Mouse (Mus musculus): ENCODE data around the gene Eif5. TPM values are rescaled to one million over a fixed set of nuclear protein-coding genes. Genes with fewer than 3 reads are reported as not detected.

Gene Eif5
- polyA plus RNA-seq, 1 experiment from 2014 or later: 520 TPM

DNA sequence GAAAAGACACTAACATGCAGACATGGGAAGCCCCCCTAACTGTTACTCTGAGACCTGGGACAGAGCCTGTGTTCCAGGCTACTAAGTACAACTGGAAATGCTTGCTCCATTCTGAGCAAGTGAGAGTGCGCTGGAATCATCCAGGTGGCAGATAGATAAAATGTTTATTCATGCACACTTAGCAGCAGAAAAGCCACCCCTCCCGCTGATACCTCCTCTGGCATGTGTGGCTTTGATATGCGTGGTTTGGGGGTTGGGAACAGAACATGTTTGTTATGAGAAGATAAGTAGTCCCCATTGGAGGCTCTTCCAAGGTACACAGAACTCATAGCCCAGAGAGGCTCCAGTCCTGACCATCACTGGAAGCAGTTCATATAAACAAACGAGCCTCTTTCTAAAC lies 19.9 kb upstream of the Eif5 start:
- WGBS (ENCODE audit: insufficient replicate concordance): 43% methylated on average over 4 of the region's 4 CpGs
- H3K4me1 ChIP-seq (ENCODE audit: insufficient read depth): peaks cover 35% of the 10 kb centered on the region
- H3K4me3 ChIP-seq (ENCODE audit: low read depth, low read length): no peak overlapping the region
- ATAC-seq (peak; percentile 91), DNase-seq (peak; percentile 74)
- H3K4me2 ChIP-seq (ENCODE audit: low read depth, low read length): peak overlapping the region; percentile 41
- peak; percentile 100 for TF ChIP-seq EP300 (IDR thresholded peaks at IDR 0.05; ENCODE audit: low read depth)
- TF ChIP-seq CTCF (IDR thresholded peaks at IDR 0.05; ENCODE audit: low read depth): no peak
- no peaks in the 10 kb centered on the region for H3K27me3 ChIP-seq (ENCODE audit: insufficient read depth, low read length)
- peak overlapping the region; percentile 47 for H3K9ac ChIP-seq (replicated peaks)
- peak overlapping the region; percentile 91 for H3K27ac ChIP-seq (ENCODE audit: low read depth)
- H3K36me3 ChIP-seq (replicated peaks; ENCODE audit: insufficient read depth, low read length): no peaks in the 10 kb centered on the region
- H3K9me3 ChIP-seq (ENCODE audit: low read length): peaks cover 4% of the 10 kb centered on the region; the same call in 1 of the 2 replicates

DNA sequence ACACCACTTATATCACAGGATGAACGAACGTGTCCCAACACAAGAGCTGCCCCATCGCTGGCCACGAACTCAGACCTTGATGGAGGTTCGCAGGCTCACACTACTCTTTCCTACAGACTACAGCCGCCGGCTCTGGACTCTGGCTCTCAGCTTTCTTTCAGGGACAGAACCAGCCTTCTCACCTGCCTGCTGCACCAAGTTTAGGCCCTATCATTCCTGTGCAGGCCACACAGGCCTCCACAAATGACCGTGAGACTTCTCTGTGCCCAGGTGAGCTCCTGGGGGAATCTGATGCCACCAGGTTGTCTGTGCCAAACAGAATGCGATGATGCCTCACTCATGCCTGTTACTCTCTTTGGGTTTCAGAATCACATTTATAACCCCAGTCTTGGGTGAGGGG lies 19.4 kb upstream of the Eif5 start:
- peak overlapping the region; percentile 49 for H3K9ac ChIP-seq (replicated peaks)
- TF ChIP-seq EP300 (IDR thresholded peaks at IDR 0.05; ENCODE audit: low read depth): no peak
- no peak for TF ChIP-seq CTCF (IDR thresholded peaks at IDR 0.05; ENCODE audit: low read depth)
- no peaks in the 10 kb centered on the region for H3K27me3 ChIP-seq (ENCODE audit: insufficient read depth, low read length)
- H3K27ac ChIP-seq (ENCODE audit: low read depth): peak overlapping the region; percentile 91
- WGBS (ENCODE audit: insufficient replicate concordance): 67% methylated on average over 9 of the region's 9 CpGs
- DNase-seq (no peak), ATAC-seq (peak; percentile 61)
- H3K4me1 ChIP-seq (ENCODE audit: insufficient read depth): peaks cover 35% of the 10 kb centered on the region
- peak overlapping the region; percentile 24 for H3K4me3 ChIP-seq (ENCODE audit: low read depth, low read length)
- H3K9me3 ChIP-seq (ENCODE audit: low read length): peaks cover 4% of the 10 kb centered on the region; the same call in 1 of the 2 replicates
- H3K36me3 ChIP-seq (replicated peaks; ENCODE audit: insufficient read depth, low read length): no peaks in the 10 kb centered on the region
- peak overlapping the region; percentile 41 for H3K4me2 ChIP-seq (ENCODE audit: low read depth, low read length)

DNA sequence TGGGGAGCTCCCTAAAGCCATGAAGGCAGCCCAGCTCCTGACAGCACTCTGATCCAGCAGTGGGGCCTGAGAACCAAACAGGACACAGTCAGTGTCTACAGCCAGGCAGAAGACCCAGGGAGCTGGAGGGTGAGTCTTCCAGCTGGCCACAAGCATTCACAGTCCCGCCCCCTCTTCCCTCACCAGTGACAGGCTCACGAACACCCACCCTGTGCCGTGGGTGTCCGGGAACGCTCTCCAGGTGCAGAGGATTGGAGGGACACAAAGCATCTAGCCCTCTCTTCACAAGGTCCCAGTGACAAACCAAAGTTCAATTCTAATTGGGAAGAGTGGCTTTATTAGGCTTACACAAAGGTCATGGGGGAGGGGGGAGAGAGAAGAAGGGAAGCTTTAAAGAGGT lies 18.0 kb upstream of the Eif5 start:
- H3K27me3 ChIP-seq (ENCODE audit: insufficient read depth, low read length): no peaks in the 10 kb centered on the region
- no peak for TF ChIP-seq EP300 (IDR thresholded peaks at IDR 0.05; ENCODE audit: low read depth)
- no peak for TF ChIP-seq CTCF (IDR thresholded peaks at IDR 0.05; ENCODE audit: low read depth)
- DNase-seq: no peak
- peaks cover 4% of the 10 kb centered on the region; the same call in 1 of the 2 replicates for H3K9me3 ChIP-seq (ENCODE audit: low read length)
- ATAC-seq: no peak
- WGBS (ENCODE audit: insufficient replicate concordance): 79% methylated on average over 5 of the region's 5 CpGs
- no peak overlapping the region for H3K27ac ChIP-seq (ENCODE audit: low read depth)
- no peak overlapping the region for H3K9ac ChIP-seq (replicated peaks)
- H3K4me3 ChIP-seq (ENCODE audit: low read depth, low read length): no peak overlapping the region
- H3K36me3 ChIP-seq (replicated peaks; ENCODE audit: insufficient read depth, low read length): no peaks in the 10 kb centered on the region
- peaks cover 32% of the 10 kb centered on the region for H3K4me1 ChIP-seq (ENCODE audit: insufficient read depth)
- H3K4me2 ChIP-seq (ENCODE audit: low read depth, low read length): no peak overlapping the region

GRCm38 (mm10) chr12:111520994-111521393 lies 16.8 kb upstream of the Eif5 start:
- WGBS (ENCODE audit: insufficient replicate concordance): 79% methylated on average over 2 of the region's 2 CpGs
- Histone ChIP-seq H3K27me3 (ENCODE audit: insufficient read depth, low read length) (no peaks in the 10 kb centered on the region), H3K4me2 (ENCODE audit: low read depth, low read length) (no peak overlapping the region), H3K27ac (ENCODE audit: low read depth) (no peak overlapping the region), H3K4me1 (ENCODE audit: insufficient read depth) (peaks cover 28% of the 10 kb centered on the region), H3K9ac (replicated peaks) (no peak overlapping the region), H3K4me3 (ENCODE audit: low read depth, low read length) (no peak overlapping the region), H3K36me3 (replicated peaks; ENCODE audit: insufficient read depth, low read length) (no peaks in the 10 kb centered on the region), H3K9me3 (ENCODE audit: low read length) (peaks cover 2% of the 10 kb centered on the region; the same call in 1 of the 2 replicates)
- ATAC-seq: no peak
- no peak for DNase-seq
- no peak for TF ChIP-seq EP300 (IDR thresholded peaks at IDR 0.05; ENCODE audit: low read depth)
- TF ChIP-seq CTCF (IDR thresholded peaks at IDR 0.05; ENCODE audit: low read depth): no peak

GRCm38 (mm10) chr12:111524469-111524868 lies 13.3 kb upstream of the Eif5 start:
- no peak overlapping the region for H3K4me2 ChIP-seq (ENCODE audit: low read depth, low read length)
- H3K9ac ChIP-seq (replicated peaks): no peak overlapping the region
- DNase-seq (no peak), ATAC-seq (peak; percentile 63; the same call in 1 of the 2 replicates)
- H3K27ac ChIP-seq (ENCODE audit: low read depth): peak overlapping the region; percentile 72
- H3K27me3 ChIP-seq (ENCODE audit: insufficient read depth, low read length): no peaks in the 10 kb centered on the region
- no peaks in the 10 kb centered on the region for H3K36me3 ChIP-seq (replicated peaks; ENCODE audit: insufficient read depth, low read length)
- H3K4me3 ChIP-seq (ENCODE audit: low read depth, low read length): no peak overlapping the region
- WGBS (ENCODE audit: insufficient replicate concordance): 23% methylated on average over 1 of the region's 1 CpGs
- peaks cover 2% of the 10 kb centered on the region; the same call in 1 of the 2 replicates for H3K9me3 ChIP-seq (ENCODE audit: low read length)
- TF ChIP-seq EP300 (IDR thresholded peaks at IDR 0.05; ENCODE audit: low read depth): no peak
- no peak for TF ChIP-seq CTCF (IDR thresholded peaks at IDR 0.05; ENCODE audit: low read depth)
- peaks cover 6% of the 10 kb centered on the region for H3K4me1 ChIP-seq (ENCODE audit: insufficient read depth)

DNA sequence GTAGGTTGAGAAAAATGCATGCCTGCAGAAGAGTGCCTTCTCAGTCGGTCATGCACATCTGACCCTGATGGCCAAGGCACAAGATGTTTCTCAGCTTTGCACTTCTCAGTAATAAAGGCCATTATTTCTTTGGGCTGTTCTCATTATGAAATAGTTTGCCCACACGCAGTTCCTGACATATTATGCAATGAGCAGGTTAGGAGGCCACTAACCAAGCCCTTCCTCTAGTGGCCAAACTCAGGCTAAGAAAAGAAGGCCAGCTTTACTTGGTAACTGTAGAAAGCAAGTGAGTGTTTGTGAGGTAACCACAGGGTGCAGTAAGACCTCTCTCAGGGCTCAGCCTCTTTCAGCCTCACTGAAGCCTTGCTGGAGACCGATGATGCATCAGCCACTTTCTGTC lies 12.9 kb upstream of the Eif5 start:
- H3K27ac ChIP-seq (ENCODE audit: low read depth): peak overlapping the region; percentile 72
- no peak for TF ChIP-seq EP300 (IDR thresholded peaks at IDR 0.05; ENCODE audit: low read depth)
- TF ChIP-seq CTCF (IDR thresholded peaks at IDR 0.05; ENCODE audit: low read depth): peak; percentile 26; the same call in 1 of the 2 replicates
- WGBS (ENCODE audit: insufficient replicate concordance): 48% methylated on average over 3 of the region's 3 CpGs
- peaks cover 2% of the 10 kb centered on the region; the same call in 1 of the 2 replicates for H3K9me3 ChIP-seq (ENCODE audit: low read length)
- peaks cover 2% of the 10 kb centered on the region; the same call in 1 of the 2 replicates for H3K4me1 ChIP-seq (ENCODE audit: insufficient read depth)
- no peak overlapping the region for H3K9ac ChIP-seq (replicated peaks)
- no peak for DNase-seq
- ATAC-seq: peak; percentile 69
- no peaks in the 10 kb centered on the region for H3K36me3 ChIP-seq (replicated peaks; ENCODE audit: insufficient read depth, low read length)
- H3K27me3 ChIP-seq (ENCODE audit: insufficient read depth, low read length): no peaks in the 10 kb centered on the region
- H3K4me2 ChIP-seq (ENCODE audit: low read depth, low read length): no peak overlapping the region
- H3K4me3 ChIP-seq (ENCODE audit: low read depth, low read length): no peak overlapping the region
